Mouse (Mus musculus): Measurements from ENCODE around the gene Myog.

The Myog gene

GRCm38 (mm10) chr1:134285458-134286120, 4.2 kb upstream of the Myog start:
- no peak for DNase-seq (ENCODE audit: low spot score)

- no peak for DNase-seq (ENCODE audit: low spot score)
Observed at GRCm38 (mm10) chr1:134288239-134288638, 1.6 kb upstream of the Myog start.

- DNase-seq (ENCODE audit: low spot score) = no peak
Observed at GRCm38 (mm10) chr1:134290300-134290699, 511 bp downstream of the Myog start.

GRCm38 (mm10) chr1:134290909-134291308, 1.1 kb downstream of the Myog start:
- DNase-seq (ENCODE audit: low spot score) = no peak

- no peak for DNase-seq (ENCODE audit: low spot score)
Observed at GRCm38 (mm10) chr1:134291555-134291954, 1.8 kb downstream of the Myog start.

GRCm38 (mm10) chr1:134292073-134292472, 2.3 kb downstream of the Myog start:
- DNase-seq (ENCODE audit: low spot score) = no peak

- DNase-seq (ENCODE audit: low spot score) = no peak
Observed at GRCm38 (mm10) chr1:134292601-134293000, 2.8 kb downstream of the Myog start.

GRCm38 (mm10) chr1:134293276-134293675, 3.5 kb downstream of the Myog start:
- DNase-seq (ENCODE audit: low spot score) = no peak

GRCm38 (mm10) chr1:134293738-134294604, 4.2 kb downstream of the Myog start:
- no peak for DNase-seq (ENCODE audit: low spot score)

GRCm38 (mm10) chr1:134297265-134297664, 7.5 kb downstream of the Myog start:
- no peak for DNase-seq (ENCODE audit: low spot score)

GRCm38 (mm10) chr1:134298636-134299411, 9.0 kb downstream of the Myog start:
- DNase-seq (ENCODE audit: low spot score) = no peak

- DNase-seq (ENCODE audit: low spot score) = no peak
Observed at GRCm38 (mm10) chr1:134302568-134303238, 12.9 kb downstream of the Myog start.

GRCm38 (mm10) chr1:134304940-134305339, 15.2 kb downstream of the Myog start:
- DNase-seq (ENCODE audit: low spot score) = no peak

GRCm38 (mm10) chr1:134307409-134307808, 17.6 kb downstream of the Myog start:
- no peak for DNase-seq (ENCODE audit: low spot score)

GRCm38 (mm10) chr1:134310291-134310690, 20.5 kb downstream of the Myog start:
- DNase-seq (ENCODE audit: low spot score) = no peak

GRCm38 (mm10) chr1:134310729-134311128, 20.9 kb downstream of the Myog start:
- DNase-seq (ENCODE audit: low spot score) = no peak

- DNase-seq (ENCODE audit: low spot score) = no peak
Observed at GRCm38 (mm10) chr1:134311760-134312159, 22.0 kb downstream of the Myog start.

- DNase-seq (ENCODE audit: low spot score) = no peak
Observed at GRCm38 (mm10) chr1:134315181-134315580, 25.4 kb downstream of the Myog start.

GRCm38 (mm10) chr1:134316361-134316760, 26.6 kb downstream of the Myog start:
- DNase-seq (ENCODE audit: low spot score) = no peak

- no peak for DNase-seq (ENCODE audit: low spot score)
Observed at GRCm38 (mm10) chr1:134318261-134318660, 28.5 kb downstream of the Myog start.

- DNase-seq (ENCODE audit: low spot score) = no peak
Observed at GRCm38 (mm10) chr1:134320691-134321301, 31.0 kb downstream of the Myog start.

- DNase-seq (ENCODE audit: low spot score) = no peak
Observed at GRCm38 (mm10) chr1:134322591-134322990, 32.8 kb downstream of the Myog start.
